Mouse (Mus musculus) adrenal gland, adult 18-20 months (tissue): ENCODE results near the gene Psmb5. TPM values are rescaled to one million over a fixed set of nuclear protein-coding genes. Genes with fewer than 3 reads are reported as not detected.

Experiments used
- microRNA-seq, 2 experiments: library from miRNA; unstranded; fragments of <30 nt; microRNA quantifications; one replicate each; pipeline ENCODE4 v1.2.0; 2021; ENCODE audit warnings: borderline number of aligned reads in 2 of 2
- total RNA-seq, 2 experiments: library from RNA; stranded (reverse); gene quantifications; 1 replicate in 1 of 2; 2 replicates in 1 of 2; pipeline ENCODE4 v1.2.3; 2021

Gene Psmb5
- total RNA-seq, 2 experiments from 2014 or later, result 273 to 381 TPM

Small RNA genes lying within 50 kb of the gene (microRNA-seq; reads per million reads assigned to microRNA genes)
- 0 reads per million in 2 experiments for gene Mir686
- 0 to 0.95 reads per million in 2 experiments for gene Mir6948

Other genes with a start within 250 kb of the Psmb5 start
- 1 to 10 TPM; 3.1 to 4.5 TPM for gene Slc7a7, start 200.2 kb downstream of the Psmb5 start, total RNA-seq
- 100 to 1,000 TPM; 180 to 210 TPM for gene Mrpl52, start 191.1 kb downstream of the Psmb5 start, total RNA-seq
- gene Mmp14, start 186.4 kb downstream of the Psmb5 start, total RNA-seq, result 10 to 100 TPM; 26.4 to 38.4 TPM
- 100 to 1,000 TPM in 1 of 2 experiments, 10 to 100 TPM in 1; 95.4 to 119 TPM for gene Lrp10, start 153.9 kb downstream of the Psmb5 start, total RNA-seq
- gene Rem2, start 141.9 kb downstream of the Psmb5 start, total RNA-seq, result 1 to 10 TPM in 1 of 2 experiments, under 1 TPM in 1; 0.26 to 1.1 TPM
- gene Prmt5, start 100.5 kb downstream of the Psmb5 start, total RNA-seq, result 10 to 100 TPM; 38.9 to 43.3 TPM
- 10 to 100 TPM; 11.2 to 18.9 TPM for gene Haus4, start 63.4 kb downstream of the Psmb5 start, total RNA-seq
- gene Ajuba, start 40.5 kb downstream of the Psmb5 start, total RNA-seq, result 10 to 100 TPM; 20.5 to 26.0 TPM
- gene 4931414P19Rik, start 12.0 kb downstream of the Psmb5 start, total RNA-seq, result 1 to 10 TPM; 2.7 to 6.5 TPM
- not detected for gene Psmb11, start 3.4 kb upstream of the Psmb5 start, total RNA-seq
- not detected for gene Gm17606, start 22.9 kb upstream of the Psmb5 start, total RNA-seq
- 1 to 10 TPM in 1 of 2 experiments, under 1 TPM in 1; 0.70 to 1.2 TPM for gene Cdh24, start 23.3 kb upstream of the Psmb5 start, total RNA-seq
- 10 to 100 TPM; 43.5 to 43.7 TPM for gene 1700123O20Rik, start 68.2 kb upstream of the Psmb5 start, total RNA-seq
- 100 to 1,000 TPM; 162 to 171 TPM for gene Acin1, start 68.9 kb upstream of the Psmb5 start, total RNA-seq
- gene Gm29776, start 80.8 kb upstream of the Psmb5 start, total RNA-seq, result not detected
- gene Cebpe, start 94.2 kb upstream of the Psmb5 start, total RNA-seq, result under 1 TPM in 1 of 2 experiments, not detected in 1; 0.23 TPM
- 10 to 100 TPM; 24.6 to 55.6 TPM for gene Slc7a8, start 163.9 kb upstream of the Psmb5 start, total RNA-seq
- gene Rnf212b, start 196.1 kb upstream of the Psmb5 start, total RNA-seq, result under 1 TPM in 1 of 2 experiments, not detected in 1; 0.51 TPM